Mouse (Mus musculus) cortical plate, adult 2 months (tissue): ENCODE measurements around the gene Dazap1.

Experiments used
- CTCF ChIP-seq: fragments of 200-500 bp; IDR thresholded peaks from 2 replicates; pipeline ENCODE4 v1.5.1; 2011; ENCODE audit warnings: mild to moderate bottlenecking, control low read depth, low read length; ENCODE audit not compliant: insufficient read depth; ENCODE audit errors: extremely low read depth
- POLR2A ChIP-seq: fragments of 200-500 bp; IDR thresholded peaks from 2 replicates; pipeline ENCODE4 v1.6.1; 2011; ENCODE audit warnings: mild to moderate bottlenecking, low read length, control low read depth; ENCODE audit not compliant: insufficient read depth; ENCODE audit errors: extremely low read depth

- TF ChIP-seq POLR2A (no peak), CTCF (no peak)
These were observed 54.0 kb downstream of the Dazap1 start for GRCm38 (mm10) chr10:80315315-80315714.
